Mouse (Mus musculus): ENCODE data around the gene Ssbp2.

The Ssbp2 gene

GRCm38 (mm10) chr13:91502642-91503373 is 42.7 kb downstream of the Ssbp2 start:
- in situ Hi-C loops (cut with MboI; ENCODE audit: low pct_unique_long_range_greater_than_20kb in 1 of 2, low sequenced_read_pairs in 2 of 2, unreplicated experiment in 1 of 2) = no loop called here

GRCm38 (mm10) chr13:91508991-91509390 is 48.9 kb downstream of the Ssbp2 start:
- in situ Hi-C loops (cut with MboI; ENCODE audit: low pct_unique_long_range_greater_than_20kb in 1 of 2, low sequenced_read_pairs in 2 of 2, unreplicated experiment in 1 of 2) = no loop called here

DNA sequence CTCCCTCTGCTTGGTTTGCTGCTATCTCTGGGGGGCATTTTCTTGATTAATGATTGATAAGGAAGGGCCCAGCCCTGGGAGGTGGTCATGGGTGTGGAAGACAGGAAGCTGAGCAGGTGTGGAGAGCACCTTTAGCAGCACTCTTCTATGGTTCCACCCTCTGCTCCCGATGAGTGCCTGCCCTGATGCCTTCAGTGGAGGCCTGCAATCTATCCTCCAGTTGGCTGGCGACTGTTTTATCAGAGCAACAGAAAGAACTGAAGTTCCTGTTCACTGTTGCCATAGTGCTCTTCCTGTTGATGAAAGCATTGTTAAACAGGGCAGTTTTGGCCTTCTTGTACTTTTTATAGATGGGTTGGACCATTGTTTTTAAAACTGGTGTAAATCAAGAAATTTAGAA is 49.4 kb downstream of the Ssbp2 start:
- in situ Hi-C loops (cut with MboI; ENCODE audit: low pct_unique_long_range_greater_than_20kb in 1 of 2, low sequenced_read_pairs in 2 of 2, unreplicated experiment in 1 of 2) = no loop called here

GRCm38 (mm10) chr13:91514979-91515378 is 54.9 kb downstream of the Ssbp2 start:
- in situ Hi-C loops (cut with MboI; ENCODE audit: low pct_unique_long_range_greater_than_20kb in 1 of 2, low sequenced_read_pairs in 2 of 2, unreplicated experiment in 1 of 2) = no loop called here

GRCm38 (mm10) chr13:91520073-91520750 is 60.1 kb downstream of the Ssbp2 start:
- in situ Hi-C loops (cut with MboI; ENCODE audit: low pct_unique_long_range_greater_than_20kb in 1 of 2, low sequenced_read_pairs in 2 of 2, unreplicated experiment in 1 of 2) = no loop called here

GRCm38 (mm10) chr13:91520968-91521367 is 60.9 kb downstream of the Ssbp2 start:
- in situ Hi-C loops (cut with MboI; ENCODE audit: low pct_unique_long_range_greater_than_20kb in 1 of 2, low sequenced_read_pairs in 2 of 2, unreplicated experiment in 1 of 2) = no loop called here

DNA sequence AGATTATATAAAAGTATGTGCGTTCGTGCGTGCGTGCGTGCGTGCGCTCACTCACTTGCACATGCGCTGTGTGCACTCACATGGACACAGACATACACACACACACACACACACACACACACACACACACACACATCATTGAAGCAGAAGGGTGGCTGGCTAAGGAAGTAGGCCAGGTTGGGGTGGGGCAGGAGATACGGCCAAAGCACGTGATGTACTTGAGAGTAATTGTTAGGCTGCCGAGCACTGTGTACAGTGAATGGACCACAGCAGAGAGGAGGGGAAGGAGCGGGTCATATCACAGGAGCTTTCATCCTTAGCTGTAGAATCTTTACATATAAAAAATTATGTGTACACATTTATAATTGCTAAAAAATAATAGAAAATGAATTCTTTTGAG is 66.0 kb downstream of the Ssbp2 start:
- in situ Hi-C loops (cut with MboI; ENCODE audit: low pct_unique_long_range_greater_than_20kb in 1 of 2, low sequenced_read_pairs in 2 of 2, unreplicated experiment in 1 of 2) = no loop called here

DNA sequence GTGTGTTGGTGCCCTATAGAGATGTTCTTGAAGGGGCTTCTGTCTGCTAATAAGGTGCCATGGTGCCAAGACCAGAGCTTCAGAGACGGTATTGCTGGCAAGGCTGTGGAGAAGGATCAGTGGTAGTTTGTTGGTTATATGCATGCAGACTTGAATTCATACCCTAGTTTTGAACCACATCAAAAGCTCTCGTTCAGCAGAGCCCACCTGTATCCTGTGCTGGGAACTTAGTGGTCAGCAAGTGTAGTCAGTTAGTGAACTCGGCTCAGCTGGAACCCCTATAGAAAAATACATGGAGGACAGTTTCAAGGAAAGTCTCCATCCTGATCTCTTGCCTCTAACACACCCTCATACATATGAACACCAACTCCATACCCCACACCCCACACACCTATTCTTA is 69.7 kb downstream of the Ssbp2 start:
- in situ Hi-C loops (cut with MboI; ENCODE audit: low pct_unique_long_range_greater_than_20kb in 1 of 2, low sequenced_read_pairs in 2 of 2, unreplicated experiment in 1 of 2) = no loop called here

- in situ Hi-C loops (cut with MboI; ENCODE audit: low pct_unique_long_range_greater_than_20kb in 1 of 2, low sequenced_read_pairs in 2 of 2, unreplicated experiment in 1 of 2) = no loop called here
Measured at GRCm38 (mm10) chr13:91536711-91537110, 76.6 kb downstream of the Ssbp2 start.

DNA sequence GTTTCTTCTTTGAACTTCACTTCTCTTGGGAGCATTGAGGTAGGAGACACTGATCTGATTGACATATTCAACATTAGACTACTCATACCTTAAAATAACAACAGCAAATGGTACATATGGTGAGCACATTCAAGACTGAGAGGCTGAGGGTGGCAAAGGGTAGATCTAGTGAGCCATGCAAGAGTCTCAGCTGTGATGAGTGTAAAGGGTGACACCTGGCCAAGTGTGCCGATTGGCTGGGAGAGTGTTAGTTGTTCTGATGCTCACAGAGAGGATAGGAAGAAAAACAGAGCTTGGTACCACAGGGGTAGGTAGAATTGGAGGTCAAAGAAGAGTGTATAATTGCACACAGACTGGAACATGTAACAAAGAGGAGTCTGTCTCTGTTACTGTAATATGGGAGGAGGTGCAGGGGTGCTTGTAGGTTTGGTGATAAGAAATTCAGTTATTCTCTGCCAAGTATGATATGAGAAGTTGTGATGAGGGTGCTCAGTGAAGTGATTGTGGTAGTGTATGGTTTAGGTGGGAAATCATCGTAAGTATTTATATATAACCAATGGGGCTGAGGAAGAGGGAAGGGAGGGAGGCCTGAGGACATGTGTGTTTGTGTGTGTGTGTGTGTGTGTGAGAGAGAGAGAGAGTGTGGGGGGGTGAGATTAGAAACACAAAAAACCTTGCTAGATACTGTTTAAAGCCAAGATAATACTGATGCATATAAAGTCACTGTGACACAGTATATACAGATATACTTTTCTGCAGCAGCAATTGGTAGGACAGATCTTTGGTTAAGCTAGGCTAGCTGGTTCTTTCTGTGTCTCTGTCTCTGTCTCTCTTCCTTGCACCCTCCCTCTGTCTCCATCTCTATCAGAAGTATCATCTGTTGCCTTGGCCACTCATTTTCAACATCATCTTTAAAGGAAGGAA is 80.3 kb downstream of the Ssbp2 start:
- in situ Hi-C loops (cut with MboI; ENCODE audit: low pct_unique_long_range_greater_than_20kb in 1 of 2, low sequenced_read_pairs in 2 of 2, unreplicated experiment in 1 of 2) = no loop called here

DNA sequence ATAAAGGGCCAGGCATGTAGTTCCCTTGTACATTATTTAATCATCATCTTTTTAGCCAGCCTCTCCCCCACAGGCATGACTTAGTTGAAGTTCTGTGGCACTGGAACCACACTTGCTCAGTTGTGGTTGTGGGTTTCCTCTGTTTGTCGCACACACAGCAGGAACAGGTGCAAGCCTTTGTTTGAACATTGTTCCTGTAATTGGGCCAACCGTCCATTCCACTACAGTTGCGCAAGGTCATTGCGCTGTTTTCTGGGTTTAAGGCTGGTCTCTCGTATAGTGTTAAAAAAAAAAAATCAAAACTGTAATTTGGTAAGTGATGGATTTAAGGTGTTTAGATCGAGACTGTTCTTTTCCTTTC is 81.0 kb downstream of the Ssbp2 start:
- in situ Hi-C loops (cut with MboI; ENCODE audit: low pct_unique_long_range_greater_than_20kb in 1 of 2, low sequenced_read_pairs in 2 of 2, unreplicated experiment in 1 of 2) = no loop called here

DNA sequence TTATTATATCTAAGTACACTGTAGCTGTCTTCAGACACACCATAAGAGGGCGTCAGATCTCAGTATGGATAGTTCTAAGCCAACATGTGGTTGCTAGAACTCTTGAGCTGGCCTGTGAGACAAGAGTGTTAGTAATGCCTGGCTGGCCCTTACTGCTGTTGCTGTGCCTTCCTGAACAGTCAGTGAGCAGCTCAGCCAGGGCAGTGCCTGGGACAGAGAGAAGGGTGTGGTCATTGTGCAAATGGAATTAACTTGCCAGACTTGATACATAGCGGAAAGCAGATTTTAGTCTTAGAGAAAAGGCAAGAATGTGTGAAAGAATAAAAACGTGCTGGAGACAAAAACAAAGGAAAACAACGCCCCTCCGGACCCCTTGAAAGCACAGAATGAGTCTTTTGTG is 83.5 kb downstream of the Ssbp2 start:
- in situ Hi-C loops (cut with MboI; ENCODE audit: low pct_unique_long_range_greater_than_20kb in 1 of 2, low sequenced_read_pairs in 2 of 2, unreplicated experiment in 1 of 2) = no loop called here

GRCm38 (mm10) chr13:91564047-91564446 is 104.0 kb downstream of the Ssbp2 start:
- in situ Hi-C loops (cut with MboI; ENCODE audit: low pct_unique_long_range_greater_than_20kb in 1 of 2, low sequenced_read_pairs in 2 of 2, unreplicated experiment in 1 of 2) = no loop called here

- in situ Hi-C loops (cut with MboI; ENCODE audit: low pct_unique_long_range_greater_than_20kb in 1 of 2, low sequenced_read_pairs in 2 of 2, unreplicated experiment in 1 of 2) = no loop called here
Measured at GRCm38 (mm10) chr13:91564755-91565154, 104.7 kb downstream of the Ssbp2 start.

DNA sequence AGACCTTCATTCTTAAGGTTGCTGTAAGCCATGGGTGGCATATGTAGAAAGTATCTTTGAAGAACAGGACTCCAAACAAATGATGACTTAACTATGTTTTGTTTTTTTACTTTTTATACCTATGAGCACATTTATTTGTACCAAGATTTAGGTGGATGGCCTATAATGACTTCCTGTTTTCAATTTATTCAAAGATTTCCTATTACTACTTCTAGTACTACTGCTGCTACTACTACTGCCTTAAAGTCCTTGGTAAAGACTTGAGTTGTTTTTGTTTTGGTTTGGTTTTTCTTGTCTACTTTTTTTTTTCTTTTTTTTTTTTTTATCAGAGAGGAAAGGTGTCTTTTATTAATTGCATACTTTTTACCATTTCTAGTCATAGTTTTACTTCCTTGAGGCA is 121.4 kb downstream of the Ssbp2 start:
- in situ Hi-C loops (cut with MboI; ENCODE audit: low pct_unique_long_range_greater_than_20kb in 1 of 2, low sequenced_read_pairs in 2 of 2, unreplicated experiment in 1 of 2) = no loop called here

DNA sequence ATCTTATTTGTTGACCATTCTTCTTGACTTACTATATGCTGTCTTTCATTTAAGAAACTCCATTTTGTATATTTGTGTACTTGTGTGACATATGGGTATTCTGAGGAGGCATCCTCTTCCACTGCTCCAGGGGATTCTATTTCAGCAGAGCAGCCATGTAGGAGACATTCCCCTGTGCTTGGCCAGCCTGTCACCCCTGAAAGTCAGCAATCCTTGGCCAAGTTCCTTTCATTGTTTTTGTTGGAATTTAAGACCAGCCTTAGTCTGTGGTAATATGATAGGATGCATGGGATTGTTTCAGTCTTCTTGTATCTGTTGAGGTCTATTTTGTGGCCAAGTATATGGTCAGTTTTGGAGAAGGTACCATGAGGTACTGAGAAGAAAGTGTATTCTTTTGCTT is 122.1 kb downstream of the Ssbp2 start:
- in situ Hi-C loops (cut with MboI; ENCODE audit: low pct_unique_long_range_greater_than_20kb in 1 of 2, low sequenced_read_pairs in 2 of 2, unreplicated experiment in 1 of 2) = no loop called here

GRCm38 (mm10) chr13:91586368-91586767 is 126.3 kb downstream of the Ssbp2 start:
- in situ Hi-C loops (cut with MboI; ENCODE audit: low pct_unique_long_range_greater_than_20kb in 1 of 2, low sequenced_read_pairs in 2 of 2, unreplicated experiment in 1 of 2) = no loop called here

DNA sequence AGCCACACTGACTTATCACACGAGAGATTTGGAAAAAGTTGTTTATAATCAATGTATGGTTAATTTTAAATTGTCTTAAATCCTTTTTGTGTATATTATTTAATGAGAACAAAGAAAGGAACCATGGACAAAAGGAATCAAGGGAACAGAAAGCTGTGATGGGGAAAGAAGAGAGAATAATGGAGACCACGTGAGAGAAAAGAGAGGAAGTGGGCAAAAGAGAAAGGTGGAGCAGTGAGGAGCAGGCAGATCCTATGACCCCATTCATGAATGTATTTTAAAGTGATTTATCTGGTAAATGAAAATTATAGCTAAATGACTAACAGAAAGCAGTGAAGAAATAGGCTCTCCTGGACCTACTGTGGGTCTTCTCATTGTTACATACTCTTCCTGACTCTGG is 128.4 kb downstream of the Ssbp2 start:
- in situ Hi-C loops (cut with MboI; ENCODE audit: low pct_unique_long_range_greater_than_20kb in 1 of 2, low sequenced_read_pairs in 2 of 2, unreplicated experiment in 1 of 2) = no loop called here

- in situ Hi-C loops (cut with MboI; ENCODE audit: low pct_unique_long_range_greater_than_20kb in 1 of 2, low sequenced_read_pairs in 2 of 2, unreplicated experiment in 1 of 2) = no loop called here
Measured at GRCm38 (mm10) chr13:91591863-91592262, 131.8 kb downstream of the Ssbp2 start.
